Mouse (Mus musculus) thymus, adult 2 months (tissue): Measurements from ENCODE around the gene Cacna1c.

Experiments used
- CTCF ChIP-seq: fragments of 200-500 bp; IDR thresholded peaks from 2 replicates; pipeline ENCODE4 v1.5.1; 2012; ENCODE audit warnings: mild to moderate bottlenecking, control low read depth, low read length, moderate library complexity, borderline replicate concordance; ENCODE audit not compliant: control insufficient read depth, poor library complexity, insufficient read depth; ENCODE audit errors: extremely low read depth
- POLR2A ChIP-seq: fragments of 200-500 bp; IDR thresholded peaks from 2 replicates; pipeline ENCODE4 v1.6.1; 2012; ENCODE audit warnings: mild to moderate bottlenecking, low read length, control low read depth, moderate library complexity; ENCODE audit not compliant: control insufficient read depth, poor library complexity, insufficient read depth; ENCODE audit errors: extremely low read depth

GRCm38 (mm10) chr6:119200362-119200761, 4.1 kb upstream of the Cacna1c start:
- no peak for TF ChIP-seq CTCF
- no peak for TF ChIP-seq POLR2A
